Mouse (Mus musculus): ENCODE data around the gene Fam160a1. TPM values are rescaled to one million over a fixed set of nuclear protein-coding genes. Genes with fewer than 3 reads are reported as not detected.

Gene Fam160a1
- polyA plus RNA-seq, 1 experiment from 2014 or later, result 0.34 TPM

- no peaks in the 10 kb centered on the region for H3K9me3 ChIP-seq
- no peak overlapping the region for H3K9ac ChIP-seq
- 78% methylated on average over 8 of the region's 8 CpGs for WGBS
- H3K27me3 ChIP-seq, result no peaks in the 10 kb centered on the region
- H3K4me2 ChIP-seq, result no peak overlapping the region
- no peak for ATAC-seq (ENCODE audit: low FRiP score)
- H3K36me3 ChIP-seq, result 0 out of 2 replicates have a peak, but pooled peaks cover 10% of the 10 kb centered on the region
- H3K4me3 ChIP-seq, result no peak overlapping the region
- no peak overlapping the region for H3K27ac ChIP-seq
- H3K4me1 ChIP-seq (replicated peaks), result 0 out of 2 replicates have a peak, but pooled peaks cover 3% of the 10 kb centered on the region
Observed at GRCm38 (mm10) chr3:85634389-85635125, 182.5 kb downstream of the Fam160a1 start.

- no peak overlapping the region for H3K9ac ChIP-seq
- H3K9me3 ChIP-seq, result no peaks in the 10 kb centered on the region
- ATAC-seq (ENCODE audit: low FRiP score), result no peak
- no peak overlapping the region for H3K27ac ChIP-seq
- H3K36me3 ChIP-seq, result 0 out of 2 replicates have a peak, but pooled peaks cover 10% of the 10 kb centered on the region
- H3K4me1 ChIP-seq (replicated peaks), result 0 out of 2 replicates have a peak, but pooled peaks cover 3% of the 10 kb centered on the region
- H3K27me3 ChIP-seq, result no peaks in the 10 kb centered on the region
- no peak overlapping the region for H3K4me2 ChIP-seq
- H3K4me3 ChIP-seq, result no peak overlapping the region
- WGBS, result 91% methylated on average over 2 of the region's 2 CpGs
Observed at GRCm38 (mm10) chr3:85633733-85634132, 183.4 kb downstream of the Fam160a1 start.

GRCm38 (mm10) chr3:85629895-85630510 is 187.1 kb downstream of the Fam160a1 start:
- 92% methylated on average over 4 of the region's 4 CpGs for WGBS
- H3K4me2 ChIP-seq, result no peak overlapping the region
- H3K4me3 ChIP-seq, result no peak overlapping the region
- 0 out of 2 replicates have a peak, but pooled peaks cover 3% of the 10 kb centered on the region for H3K4me1 ChIP-seq (replicated peaks)
- no peaks in the 10 kb centered on the region for H3K27me3 ChIP-seq
- ATAC-seq (ENCODE audit: low FRiP score), result no peak
- no peaks in the 10 kb centered on the region for H3K9me3 ChIP-seq
- no peaks in the 10 kb centered on the region for H3K36me3 ChIP-seq
- no peak overlapping the region for H3K9ac ChIP-seq
- H3K27ac ChIP-seq, result no peak overlapping the region

GRCm38 (mm10) chr3:85619751-85620150 is 197.3 kb downstream of the Fam160a1 start:
- no peaks in the 10 kb centered on the region for H3K9me3 ChIP-seq
- ATAC-seq (ENCODE audit: low FRiP score), result no peak
- H3K36me3 ChIP-seq, result peaks cover 26% of the 10 kb centered on the region; the same call in 1 of the 2 replicates
- H3K4me2 ChIP-seq, result no peak overlapping the region
- no peak overlapping the region for H3K9ac ChIP-seq
- no peak overlapping the region for H3K27ac ChIP-seq
- no peak overlapping the region for H3K4me3 ChIP-seq
- H3K4me1 ChIP-seq (replicated peaks), result no peaks in the 10 kb centered on the region
- WGBS, result 97% methylated on average over 1 of the region's 1 CpGs
- no peaks in the 10 kb centered on the region for H3K27me3 ChIP-seq

- peaks cover 26% of the 10 kb centered on the region; the same call in 1 of the 2 replicates for H3K36me3 ChIP-seq
- H3K4me2 ChIP-seq, result no peak overlapping the region
- WGBS, result 85% methylated on average over 5 of the region's 5 CpGs
- H3K27me3 ChIP-seq, result no peaks in the 10 kb centered on the region
- no peak overlapping the region for H3K9ac ChIP-seq
- H3K4me1 ChIP-seq (replicated peaks), result no peaks in the 10 kb centered on the region
- no peak overlapping the region for H3K27ac ChIP-seq
- no peak for ATAC-seq (ENCODE audit: low FRiP score)
- no peak overlapping the region for H3K4me3 ChIP-seq
- H3K9me3 ChIP-seq, result no peaks in the 10 kb centered on the region
Observed at GRCm38 (mm10) chr3:85619345-85619744, 197.7 kb downstream of the Fam160a1 start.

- Histone ChIP-seq H3K4me1 (replicated peaks) (no peaks in the 10 kb centered on the region), H3K9me3 (no peaks in the 10 kb centered on the region), H3K27ac (no peak overlapping the region), H3K9ac (no peak overlapping the region), H3K36me3 (peaks cover 26% of the 10 kb centered on the region), H3K4me3 (no peak overlapping the region), H3K4me2 (no peak overlapping the region), H3K27me3 (no peaks in the 10 kb centered on the region)
- WGBS, result 79% methylated on average over 6 of the region's 6 CpGs
- ATAC-seq (ENCODE audit: low FRiP score), result no peak
Observed at GRCm38 (mm10) chr3:85618885-85619284, 198.2 kb downstream of the Fam160a1 start.

GRCm38 (mm10) chr3:85616389-85616788 is 200.7 kb downstream of the Fam160a1 start:
- Histone ChIP-seq H3K4me3 (no peak overlapping the region), H3K4me1 (replicated peaks) (no peaks in the 10 kb centered on the region), H3K27ac (no peak overlapping the region), H3K4me2 (no peak overlapping the region), H3K9me3 (no peaks in the 10 kb centered on the region), H3K9ac (no peak overlapping the region), H3K27me3 (no peaks in the 10 kb centered on the region), H3K36me3 (peaks cover 29% of the 10 kb centered on the region)
- ATAC-seq (ENCODE audit: low FRiP score), result no peak
- WGBS, result 93% methylated on average over 1 of the region's 1 CpGs

Other genes with a start within 250 kb of the Fam160a1 start
- gene Gatb, start 243.2 kb downstream of the Fam160a1 start, polyA plus RNA-seq (2015; fragmentation: Nextera tagmentation; extraction: Ambion mirVana), result 21.1 and 24.9 TPM in 2 replicates
- gene Glt28d2, start 70.2 kb upstream of the Fam160a1 start, polyA plus RNA-seq (2015; fragmentation: Nextera tagmentation; extraction: Ambion mirVana), result 0.10 and 0.23 TPM in 2 replicates
- 0.08 and 0.26 TPM in 2 replicates for gene Gm37240, start 70.2 kb upstream of the Fam160a1 start, polyA plus RNA-seq (2015; fragmentation: Nextera tagmentation; extraction: Ambion mirVana)
- gene Sh3d19, start 153.8 kb upstream of the Fam160a1 start, polyA plus RNA-seq (2015; fragmentation: Nextera tagmentation; extraction: Ambion mirVana), result 11.2 and 11.4 TPM in 2 replicates
- not detected in 2 replicates for gene Prss48, start 185.2 kb upstream of the Fam160a1 start, polyA plus RNA-seq (2015; fragmentation: Nextera tagmentation; extraction: Ambion mirVana)

Data from hindbrain, embryonic 13.5 days (tissue).